Mouse (Mus musculus): ENCODE measurements around the gene Srrd. TPM values are rescaled to one million over a fixed set of nuclear protein-coding genes. Genes with fewer than 3 reads are reported as not detected.
"Not testable (repeated sequence)": the region's sequence is repeated elsewhere in the genome, so short reads cannot be mapped to it uniquely, and the experiment has no call there.

Gene Srrd
- polyA plus RNA-seq, 1 experiment from 2014 or later: 9.4 TPM

- H3K27me3 ChIP-seq (ENCODE audit: insufficient read depth, low read length): no peaks in the 10 kb centered on the region
- peaks cover 23% of the 10 kb centered on the region for H3K4me1 ChIP-seq (ENCODE audit: insufficient read depth)
- peak overlapping the region; percentile 16 for H3K9ac ChIP-seq (replicated peaks)
- peak overlapping the region; percentile 63 for H3K27ac ChIP-seq (ENCODE audit: low read depth)
- ATAC-seq: peak; percentile 75
- peak; percentile 77 for DNase-seq
- H3K36me3 ChIP-seq (replicated peaks; ENCODE audit: insufficient read depth, low read length): peaks cover 23% of the 10 kb centered on the region
- TF ChIP-seq CTCF (IDR thresholded peaks at IDR 0.05; ENCODE audit: low read depth): 0 out of 2 replicates have a peak, but pooled peaks have one; percentile 6
- TF ChIP-seq EP300 (IDR thresholded peaks at IDR 0.05; ENCODE audit: low read depth): no peak
- H3K9me3 ChIP-seq (ENCODE audit: low read length): no peaks in the 10 kb centered on the region
- H3K4me3 ChIP-seq (ENCODE audit: low read depth, low read length): peak overlapping the region; percentile 73
- 10% methylated on average over 24 of the region's 24 CpGs for WGBS (ENCODE audit: insufficient replicate concordance)
- H3K4me2 ChIP-seq (ENCODE audit: low read depth, low read length): peak overlapping the region; percentile 80
These were observed 17.9 kb downstream of the Srrd start for GRCm38 (mm10) chr5:112324637-112325545.

GRCm38 (mm10) chr5:112323246-112323645 lies 19.6 kb downstream of the Srrd start:
- no peak overlapping the region for H3K9ac ChIP-seq (replicated peaks)
- no peak for TF ChIP-seq CTCF (IDR thresholded peaks at IDR 0.05; ENCODE audit: low read depth)
- no peak for TF ChIP-seq EP300 (IDR thresholded peaks at IDR 0.05; ENCODE audit: low read depth)
- H3K36me3 ChIP-seq (replicated peaks; ENCODE audit: insufficient read depth, low read length): peaks cover 8% of the 10 kb centered on the region; the same call in 1 of the 2 replicates
- no peaks in the 10 kb centered on the region for H3K9me3 ChIP-seq (ENCODE audit: low read length)
- 88% methylated on average over 6 of the region's 6 CpGs for WGBS (ENCODE audit: insufficient replicate concordance)
- ATAC-seq (no peak), DNase-seq (no peak)
- peaks cover 23% of the 10 kb centered on the region for H3K4me1 ChIP-seq (ENCODE audit: insufficient read depth)
- H3K4me3 ChIP-seq (ENCODE audit: low read depth, low read length): no peak overlapping the region
- no peak overlapping the region for H3K27ac ChIP-seq (ENCODE audit: low read depth)
- no peaks in the 10 kb centered on the region for H3K27me3 ChIP-seq (ENCODE audit: insufficient read depth, low read length)
- no peak overlapping the region for H3K4me2 ChIP-seq (ENCODE audit: low read depth, low read length)

- H3K27me3 ChIP-seq (ENCODE audit: insufficient read depth, low read length): no peaks in the 10 kb centered on the region
- ATAC-seq: no peak
- no peak overlapping the region for H3K4me2 ChIP-seq (ENCODE audit: low read depth, low read length)
- H3K27ac ChIP-seq (ENCODE audit: low read depth): no peak overlapping the region
- no peak for TF ChIP-seq CTCF (IDR thresholded peaks at IDR 0.05; ENCODE audit: low read depth)
- TF ChIP-seq EP300 (IDR thresholded peaks at IDR 0.05; ENCODE audit: low read depth): no peak
- H3K4me3 ChIP-seq (ENCODE audit: low read depth, low read length): no peak overlapping the region
- H3K9ac ChIP-seq (replicated peaks): no peak overlapping the region
- DNase-seq: no peak
- no peaks in the 10 kb centered on the region for H3K36me3 ChIP-seq (replicated peaks; ENCODE audit: insufficient read depth, low read length)
- H3K9me3 ChIP-seq (ENCODE audit: low read length): no peaks in the 10 kb centered on the region
- whole genome bisulfite sequencing (ENCODE audit: insufficient replicate concordance): 73% methylated on average over 4 of the region's 4 CpGs
- H3K4me1 ChIP-seq (ENCODE audit: insufficient read depth): peaks cover 17% of the 10 kb centered on the region
These were observed 21.5 kb downstream of the Srrd start for GRCm38 (mm10) chr5:112321376-112321775.

- Histone ChIP-seq H3K4me2 (ENCODE audit: low read depth, low read length) (no peak overlapping the region), H3K4me1 (ENCODE audit: insufficient read depth) (peaks cover 17% of the 10 kb centered on the region), H3K27ac (ENCODE audit: low read depth) (no peak overlapping the region), H3K36me3 (replicated peaks; ENCODE audit: insufficient read depth, low read length) (peaks cover 4% of the 10 kb centered on the region), H3K9ac (replicated peaks) (no peak overlapping the region), H3K9me3 (ENCODE audit: low read length) (no peaks in the 10 kb centered on the region), H3K4me3 (ENCODE audit: low read depth, low read length) (no peak overlapping the region), H3K27me3 (ENCODE audit: insufficient read depth, low read length) (no peaks in the 10 kb centered on the region)
- DNase-seq: no peak
- no peak for ATAC-seq
- WGBS (ENCODE audit: insufficient replicate concordance): 70% methylated on average over 6 of the region's 6 CpGs
- TF ChIP-seq EP300 (IDR thresholded peaks at IDR 0.05; ENCODE audit: low read depth) (no peak), CTCF (IDR thresholded peaks at IDR 0.05; ENCODE audit: low read depth) (no peak)
These were observed 21.9 kb downstream of the Srrd start for GRCm38 (mm10) chr5:112320936-112321335.

- TF ChIP-seq CTCF (IDR thresholded peaks at IDR 0.05; ENCODE audit: low read depth) (no peak), EP300 (IDR thresholded peaks at IDR 0.05; ENCODE audit: low read depth) (no peak)
- no peak for DNase-seq
- H3K27me3 ChIP-seq (ENCODE audit: insufficient read depth, low read length): no peaks in the 10 kb centered on the region
These were observed 22.5 kb downstream of the Srrd start for GRCm38 (mm10) chr5:112320379-112320778.

GRCm38 (mm10) chr5:112319343-112319742 lies 23.5 kb downstream of the Srrd start:
- H3K4me3 ChIP-seq (ENCODE audit: low read depth, low read length); H3K4me2 ChIP-seq (ENCODE audit: low read depth, low read length); H3K27me3 ChIP-seq (ENCODE audit: insufficient read depth, low read length); H3K27ac ChIP-seq (ENCODE audit: low read depth); H3K9me3 ChIP-seq (ENCODE audit: low read length); DNase-seq; H3K9ac ChIP-seq (replicated peaks); H3K4me1 ChIP-seq (ENCODE audit: insufficient read depth): not testable (repeated sequence)
- 55% methylated on average over 2 of the region's 2 CpGs for WGBS (ENCODE audit: insufficient replicate concordance)
- peak; percentile 69 for ATAC-seq
- 0 out of 2 replicates have a peak, but pooled peaks have one; percentile 20 for TF ChIP-seq CTCF (IDR thresholded peaks at IDR 0.05; ENCODE audit: low read depth)
- peaks cover 18% of the 10 kb centered on the region for H3K36me3 ChIP-seq (replicated peaks; ENCODE audit: insufficient read depth, low read length)

More at GRCm38 (mm10) chr5:112320379-112320778, 22.5 kb downstream of the Srrd start:
- no peak overlapping the region for H3K4me2 ChIP-seq (ENCODE audit: low read depth, low read length)
- H3K36me3 ChIP-seq (replicated peaks; ENCODE audit: insufficient read depth, low read length): peaks cover 10% of the 10 kb centered on the region
- WGBS (ENCODE audit: insufficient replicate concordance): 74% methylated on average over 5 of the region's 5 CpGs
- H3K4me1 ChIP-seq (ENCODE audit: insufficient read depth): peaks cover 13% of the 10 kb centered on the region
- H3K27ac ChIP-seq (ENCODE audit: low read depth): no peak overlapping the region
- H3K9me3 ChIP-seq (ENCODE audit: low read length): no peaks in the 10 kb centered on the region
- ATAC-seq: no peak
- no peak overlapping the region for H3K9ac ChIP-seq (replicated peaks)
- no peak overlapping the region for H3K4me3 ChIP-seq (ENCODE audit: low read depth, low read length)

Data from liver, postnatal 0 days (tissue).